Mouse (Mus musculus) CH12.LX (cell line): ENCODE measurements around the gene G3bp2. TPM values are rescaled to one million over a fixed set of nuclear protein-coding genes. Genes with fewer than 3 reads are reported as not detected.

Experiments
- DNase-seq: peaks from one replicate; pipeline ENCODE4 v3.0.0-alpha.2; 2013; ENCODE audit errors: extremely low read depth
- H3K27ac ChIP-seq: 2 replicates; pipeline ENCODE4 v1.5.1; 2012; ENCODE audit warnings: low read depth, mild to moderate bottlenecking, control low read depth, moderate library complexity; ENCODE audit not compliant: insufficient read depth
- H3K27me3 ChIP-seq: replicated peaks from 2 replicates; pipeline ENCODE3; 2012; ENCODE audit warnings: inconsistent platforms
- H3K36me3 ChIP-seq, 2 experiments: replicated peaks in 1 of 2; 2 replicates each; pipeline versions ENCODE3 to v1.6.1; 2012; ENCODE audit warnings: inconsistent platforms in 1 of 2, low read length in 1 of 2, mild to moderate bottlenecking in 1 of 2, mixed read lengths in 1 of 2, moderate library complexity in 1 of 2; ENCODE audit not compliant: control insufficient read depth in 1 of 2, insufficient read depth in 1 of 2
- H3K4me1 ChIP-seq, 2 experiments: 2 replicates each; pipeline ENCODE4 v1.6.1; 2012; ENCODE audit warnings: inconsistent platforms in 1 of 2, moderate library complexity in 1 of 2; ENCODE audit not compliant: insufficient read depth in 2 of 2, control insufficient read depth in 1 of 2
- H3K4me2 ChIP-seq: 2 replicates; pipeline ENCODE4 v1.6.1; 2012; ENCODE audit warnings: low read depth, mild to moderate bottlenecking, control low read depth; ENCODE audit not compliant: poor library complexity, insufficient read depth, severe bottlenecking
- H3K4me3 ChIP-seq, 3 experiments: fragments of 150-350 bp in 1 of 3; sonication (generic) in 1 of 3; replicated peaks in 1 of 3; 2 replicates each; pipeline versions ENCODE3 to v1.5.1; 2011 to 2012; ENCODE audit warnings: low read depth in 2 of 3, low read length in 2 of 3, mild to moderate bottlenecking in 2 of 3, moderate library complexity in 2 of 3, control low read depth in 1 of 3, improper control_type of control experiment in 1 of 3, inconsistent platforms in 1 of 3, mixed read lengths in 1 of 3; ENCODE audit not compliant: poor library complexity in 1 of 3
- H3K79me2 ChIP-seq: replicated peaks from 2 replicates; pipeline ENCODE4 v1.6.1; 2012; ENCODE audit warnings: mild to moderate bottlenecking, moderate library complexity; ENCODE audit not compliant: control insufficient read depth, poor library complexity, insufficient read depth, severe bottlenecking; ENCODE audit errors: extremely low read depth
- H3K9ac ChIP-seq: 2 replicates; pipeline ENCODE4 v1.6.1; 2012; ENCODE audit warnings: low read depth, mild to moderate bottlenecking, control low read depth, moderate library complexity; ENCODE audit not compliant: insufficient read depth
- H3K9me3 ChIP-seq: replicated peaks from 2 replicates; pipeline ENCODE3; 2012; ENCODE audit warnings: low read length, inconsistent platforms, mixed read lengths
- CHD2 ChIP-seq: IDR thresholded peaks from 2 replicates; pipeline ENCODE4 v1.6.1; 2011; ENCODE audit warnings: low read length, improper control_type of control experiment
- CTCF ChIP-seq, 2 experiments: IDR thresholded peaks in 1 of 2; conservative IDR thresholded peaks in 1 of 2; 2 replicates each; pipeline ENCODE4 v1.5.1; 2011 to 2012; ENCODE audit warnings: low read depth in 2 of 2, low read length in 2 of 2, improper control_type of control experiment in 1 of 2, inconsistent platforms in 1 of 2, mild to moderate bottlenecking in 1 of 2, moderate library complexity in 1 of 2
- ELF1 ChIP-seq: IDR thresholded peaks from 2 replicates; pipeline ENCODE4 v1.6.1; 2014; ENCODE audit warnings: low read depth, mild to moderate bottlenecking, inconsistent platforms, low read length, improper control_type of control experiment
- EP300 ChIP-seq: IDR thresholded peaks from 2 replicates; pipeline ENCODE4 v1.6.1; 2011; ENCODE audit warnings: low read length, improper control_type of control experiment
- ETS1 ChIP-seq: conservative IDR thresholded peaks from 2 replicates; pipeline ENCODE4 v1.6.1; 2012; ENCODE audit warnings: low read depth, mild to moderate bottlenecking, inconsistent platforms, low read length, improper control_type of control experiment, moderate library complexity
- IRF4 ChIP-seq: IDR thresholded peaks from 2 replicates; pipeline ENCODE4 v1.6.1; 2014; ENCODE audit warnings: low read depth, mild to moderate bottlenecking, inconsistent platforms, low read length, improper control_type of control experiment
- JUN ChIP-seq: IDR thresholded peaks from 2 replicates; pipeline ENCODE4 v1.6.1; 2011; ENCODE audit warnings: low read depth, mild to moderate bottlenecking, low read length, improper control_type of control experiment, moderate library complexity; ENCODE audit not compliant: insufficient read depth
- JUND ChIP-seq: conservative IDR thresholded peaks from 2 replicates; pipeline ENCODE4 v1.6.1; 2011; ENCODE audit warnings: low read depth, low read length, improper control_type of control experiment
- MAFK ChIP-seq: IDR thresholded peaks from 2 replicates; pipeline ENCODE4 v1.6.1; 2011; ENCODE audit warnings: low read length, improper control_type of control experiment; ENCODE audit not compliant: insufficient replicate concordance
- MXI1 ChIP-seq: IDR thresholded peaks from 2 replicates; pipeline ENCODE4 v1.6.1; 2011; ENCODE audit warnings: mild to moderate bottlenecking, low read depth, low read length, improper control_type of control experiment
- NELFE ChIP-seq: IDR thresholded peaks from 2 replicates; pipeline ENCODE4 v1.6.1; 2011; ENCODE audit warnings: low read depth, low read length, improper control_type of control experiment
- NRF1 ChIP-seq: IDR thresholded peaks from 2 replicates; pipeline ENCODE4 v1.6.1; 2014; ENCODE audit warnings: low read depth, mild to moderate bottlenecking, inconsistent platforms, low read length, improper control_type of control experiment, moderate library complexity
- POLR2AphosphoS2 ChIP-seq: IDR thresholded peaks from 2 replicates; pipeline ENCODE4 v1.6.1; 2011; ENCODE audit warnings: low read depth, low read length, improper control_type of control experiment
- RAD21 ChIP-seq: IDR thresholded peaks from 2 replicates; pipeline ENCODE4 v1.6.1; 2011; ENCODE audit warnings: low read depth, mild to moderate bottlenecking, low read length, improper control_type of control experiment, moderate library complexity
- RCOR1 ChIP-seq: conservative IDR thresholded peaks from 2 replicates; pipeline ENCODE4 v1.6.1; 2012; ENCODE audit warnings: low read depth, mild to moderate bottlenecking, inconsistent platforms, low read length, improper control_type of control experiment
- SIN3A ChIP-seq: IDR thresholded peaks from 2 replicates; pipeline ENCODE4 v1.6.1; 2012; ENCODE audit warnings: low read length, improper control_type of control experiment, inconsistent platforms
- TCF12 ChIP-seq: IDR thresholded peaks from 2 replicates; pipeline ENCODE4 v1.6.1; 2014; ENCODE audit warnings: low read depth, mild to moderate bottlenecking, inconsistent platforms, low read length, improper control_type of control experiment
- UBTF ChIP-seq: IDR thresholded peaks from 2 replicates; pipeline ENCODE4 v1.6.1; 2012; ENCODE audit warnings: low read depth, mild to moderate bottlenecking, inconsistent platforms, low read length, improper control_type of control experiment, moderate library complexity
- USF2 ChIP-seq: conservative IDR thresholded peaks from 2 replicates; pipeline ENCODE4 v1.6.1; 2011; ENCODE audit warnings: low read depth, low read length, improper control_type of control experiment
- ZKSCAN1 ChIP-seq: IDR thresholded peaks from 2 replicates; pipeline ENCODE4 v1.6.1; 2012; ENCODE audit warnings: low read depth, inconsistent platforms, low read length, improper control_type of control experiment, borderline replicate concordance
- ZMIZ1 ChIP-seq: IDR thresholded peaks from 2 replicates; pipeline ENCODE4 v1.6.1; 2012; ENCODE audit warnings: low read depth, mild to moderate bottlenecking, inconsistent platforms, low read length, improper control_type of control experiment
- dilution Hi-C: fragments of 300-500 bp; cut with MboI; formaldehyde crosslinking; loops from 2 replicates; pipeline ENCODE4 v1.14.3; 2020; ENCODE audit warnings: low sequenced_read_pairs; ENCODE audit not compliant: extremely low pct_unique_long_range_greater_than_20kb, extremely low pct_ligation_motif_present
- in situ Hi-C: fragments of 300-500 bp; cut with MboI; formaldehyde crosslinking; loops from 3 replicates; pipeline ENCODE4 v1.14.3; 2019; ENCODE audit warnings: low sequenced_read_pairs, low pct_ligation_motif_present, low pct_unique_long_range_greater_than_20kb, mixed read lengths
- polyA plus RNA-seq: library from polyadenylated mRNA; unstranded; fragments of >175 nt; gene quantifications from 2 replicates; pipeline ENCODE4 v1.2.1, GENCODE M21; 2012; ENCODE audit warnings: low read depth; ENCODE audit not compliant: insufficient read length
- total RNA-seq, 2 experiments: library from RNA; depleted of rRNA; stranded (reverse); fragments of 300-350 nt in 1 of 2; fragments of >200 nt in 1 of 2; gene quantifications; 2 replicates each; pipeline ENCODE4 v1.2.3; 2012 to 2014

The G3bp2 gene
- total and polyA plus RNA-seq, 3 experiments, result 38.8 to 114 (median 99.7) TPM

GRCm38 (mm10) chr5:92127751-92128150 is 44.2 kb upstream of the G3bp2 start:
- no peak overlapping the region for H3K9ac ChIP-seq
- no peaks in the 10 kb centered on the region for H3K79me2 ChIP-seq
- H3K27ac ChIP-seq, result no peak overlapping the region
- H3K4me2 ChIP-seq, result no peak overlapping the region
- in situ Hi-C loops, result no loop called here
- H3K36me3 ChIP-seq, result peaks cover 0 to 33% of the 10 kb centered on the region in 2 experiments
- dilution Hi-C loops, result no loop called here
- H3K9me3 ChIP-seq, result peaks cover 3% of the 10 kb centered on the region
- no peaks in the 10 kb centered on the region for H3K27me3 ChIP-seq
- peaks cover 0 to 28% of the 10 kb centered on the region in 2 experiments; a peak in 3 of 4 replicates for H3K4me1 ChIP-seq
- TF ChIP-seq ETS1 (no peak), POLR2AphosphoS2 (no peak), UBTF (no peak), RCOR1 (no peak), NRF1 (no peak), SIN3A (no peak), ZMIZ1 (no peak), JUN (no peak), ZKSCAN1 (no peak), CHD2 (no peak), MXI1 (no peak), USF2 (no peak), JUND (no peak), RAD21 (no peak), CTCF (conservative IDR thresholded peaks at IDR 0.05 in 1 of 2, IDR thresholded peaks at IDR 0.05 in 1 of 2; ENCODE audit: low read depth in 2 of 2, low read length in 2 of 2) (no peak), TCF12 (no peak), IRF4 (no peak), NELFE (no peak)
- DNase-seq, result no peak
- no peak overlapping the region for H3K4me3 ChIP-seq

GRCm38 (mm10) chr5:92127141-92127625 is 43.7 kb upstream of the G3bp2 start:
- Histone ChIP-seq H3K27ac (no peak overlapping the region), H3K27me3 (no peaks in the 10 kb centered on the region), H3K4me1 (peaks cover 0 to 28% of the 10 kb centered on the region in 2 experiments; a peak in 3 of 4 replicates), H3K9ac (no peak overlapping the region), H3K9me3 (peaks cover 3% of the 10 kb centered on the region), H3K4me2 (no peak overlapping the region), H3K4me3 (no peak overlapping the region), H3K36me3 (peaks cover 0 to 35% of the 10 kb centered on the region in 2 experiments), H3K79me2 (no peaks in the 10 kb centered on the region)
- in situ Hi-C loops (no loop called here), dilution Hi-C loops (no loop called here)
- DNase-seq, result no peak
- TF ChIP-seq EP300 (no peak), SIN3A (no peak), ELF1 (no peak), ETS1 (no peak), NRF1 (no peak), MAFK (no peak), NELFE (no peak)
